Mouse (Mus musculus) MEL (cell line): ENCODE measurements at regions not wholly inside any gene's neighbourhood (a gene's known extent, or its start where the extent isn't known, plus 50 kb on each side); places are given as distances from the start of the nearest gene placed in this dataset.

ENCODE experiments used
- DNase-seq: peaks from one replicate; pipeline ENCODE4 v3.0.0; 2011; ENCODE audit warnings: low read depth, low spot score
- H3K27ac ChIP-seq: 2 replicates; pipeline ENCODE4 v1.5.1; 2012; ENCODE audit warnings: low read depth, mild to moderate bottlenecking, control low read depth, low read length, moderate library complexity; ENCODE audit not compliant: control insufficient read depth
- H3K27me3 ChIP-seq, 2 experiments: fragments of 150-350 bp in 1 of 2; sonication (generic) in 1 of 2; 2 replicates each; pipeline ENCODE4 v1.6.1; 2012; ENCODE audit warnings: low read length in 2 of 2, mild to moderate bottlenecking in 2 of 2, improper control_type of control experiment in 1 of 2, moderate library complexity in 1 of 2; ENCODE audit not compliant: insufficient read depth in 2 of 2, control insufficient read depth in 1 of 2
- H3K36me3 ChIP-seq, 2 experiments: 2 replicates each; pipeline ENCODE4 v1.6.1; 2012 to 2014; ENCODE audit warnings: low read length in 2 of 2, improper control_type of control experiment in 1 of 2, inconsistent platforms in 1 of 2, mild to moderate bottlenecking in 1 of 2; ENCODE audit not compliant: insufficient read depth in 2 of 2, control insufficient read depth in 1 of 2
- H3K4me1 ChIP-seq, 2 experiments: fragments of 150-350 bp in 1 of 2; sonication (generic) in 1 of 2; 2 replicates each; pipeline ENCODE4 v1.6.1; 2012; ENCODE audit warnings: low read length in 2 of 2, improper control_type of control experiment in 1 of 2, mild to moderate bottlenecking in 1 of 2; ENCODE audit not compliant: insufficient read depth in 2 of 2, control insufficient read depth in 1 of 2
- H3K4me3 ChIP-seq, 2 experiments: fragments of 150-350 bp in 1 of 2; sonication (generic) in 1 of 2; 2 replicates each; pipeline ENCODE4 v1.5.1; 2012; ENCODE audit warnings: low read depth in 2 of 2, low read length in 2 of 2, mild to moderate bottlenecking in 2 of 2, moderate library complexity in 2 of 2, control low read depth in 1 of 2, improper control_type of control experiment in 1 of 2; ENCODE audit not compliant: control insufficient read depth in 1 of 2, insufficient read depth in 1 of 2
- H3K79me2 ChIP-seq: 2 replicates; pipeline ENCODE4 v1.6.1; 2012; ENCODE audit warnings: mild to moderate bottlenecking, low read length, moderate library complexity; ENCODE audit not compliant: control insufficient read depth, poor library complexity, insufficient read depth
- H3K9ac ChIP-seq: 2 replicates; pipeline ENCODE4 v1.6.1; 2012; ENCODE audit warnings: low read depth, mild to moderate bottlenecking, control low read depth, low read length, moderate library complexity; ENCODE audit not compliant: control insufficient read depth, poor library complexity, severe bottlenecking
- H3K9me3 ChIP-seq: fragments of 150-350 bp; sonication (generic); replicated peaks from 2 replicates; pipeline ENCODE4 v1.6.1; 2012; ENCODE audit warnings: mild to moderate bottlenecking, low read length, improper control_type of control experiment, moderate library complexity; ENCODE audit not compliant: insufficient read depth
- BHLHE40 ChIP-seq: IDR thresholded peaks from 2 replicates; pipeline ENCODE4 v1.6.1; 2012; ENCODE audit warnings: low read depth, mild to moderate bottlenecking, inconsistent platforms, low read length, improper control_type of control experiment, borderline replicate concordance
- KAT2A ChIP-seq: conservative IDR thresholded peaks from 2 replicates; pipeline ENCODE4 v1.6.1; 2012; ENCODE audit warnings: low read depth, low read length, improper control_type of control experiment, inconsistent platforms
- MAFK ChIP-seq: IDR thresholded peaks from 2 replicates; pipeline ENCODE4 v1.6.1; 2011; ENCODE audit warnings: low read depth, mild to moderate bottlenecking, low read length, improper control_type of control experiment, borderline replicate concordance
- MYB ChIP-seq: IDR thresholded peaks from 2 replicates; pipeline ENCODE4 v1.6.1; 2011; ENCODE audit warnings: mild to moderate bottlenecking, low read depth, low read length, improper control_type of control experiment
- NELFE ChIP-seq: IDR thresholded peaks from 2 replicates; pipeline ENCODE4 v1.6.1; 2011; ENCODE audit warnings: low read depth, low read length, improper control_type of control experiment
- SMC3 ChIP-seq: IDR thresholded peaks from 2 replicates; pipeline ENCODE4 v1.6.1; 2011; ENCODE audit warnings: low read depth, low read length, improper control_type of control experiment
- ZMIZ1 ChIP-seq: IDR thresholded peaks from 2 replicates; pipeline ENCODE4 v1.6.1; 2012; ENCODE audit warnings: low read depth, mild to moderate bottlenecking, inconsistent platforms, low read length, improper control_type of control experiment, moderate library complexity

DNA sequence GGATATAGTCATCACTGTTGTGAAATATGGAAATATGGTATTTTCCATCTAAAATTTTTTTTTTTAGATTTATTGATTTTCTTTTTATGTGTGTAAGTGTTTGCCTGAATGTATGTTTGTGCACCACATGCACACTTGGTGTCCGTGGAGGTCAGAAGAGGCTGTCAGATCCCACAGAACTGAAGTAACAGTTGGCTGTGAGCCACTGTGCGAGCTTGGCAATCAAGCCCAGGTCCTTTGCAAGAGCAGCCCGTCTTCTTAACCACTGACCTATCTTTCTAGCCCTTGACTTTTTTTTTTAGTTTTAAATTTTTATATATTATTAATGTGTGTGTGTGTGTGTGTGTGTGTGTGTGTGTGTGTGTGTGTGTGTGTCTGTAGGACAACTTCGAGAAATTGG lies 52.5 kb upstream of the Zfp618 start:
- TF ChIP-seq NELFE (no peak), MAFK (no peak), BHLHE40 (no peak), KAT2A (no peak), MYB (no peak), ZMIZ1 (no peak), SMC3 (no peak)
- DNase-seq, result no peak
- no peaks in the 10 kb centered on the region for H3K79me2 ChIP-seq
- no peak overlapping the region for H3K27ac ChIP-seq
- H3K4me3 ChIP-seq, result no peak overlapping the region
- no peaks in the 10 kb centered on the region for H3K27me3 ChIP-seq
- no peak overlapping the region for H3K9ac ChIP-seq
- no peaks in the 10 kb centered on the region for H3K36me3 ChIP-seq
- no peaks in the 10 kb centered on the region for H3K4me1 ChIP-seq
- no peaks in the 10 kb centered on the region for H3K9me3 ChIP-seq
